Mouse (Mus musculus): ENCODE data around the gene Tex2. TPM values are rescaled to one million over a fixed set of nuclear protein-coding genes. Genes with fewer than 3 reads are reported as not detected.
A peak's percentile ranks its signal among the peaks of the same experiment; 100 is the strongest.
"Not testable (repeated sequence)": the region's sequence is repeated elsewhere in the genome, so short reads cannot be mapped to it uniquely, and the experiment has no call there.

Gene Tex2
- total RNA-seq, 1 experiment, result 34.4 TPM

- Histone ChIP-seq H3K9me3 (ENCODE audit: control insufficient read depth, insufficient read depth, low read depth, low read length) (no peaks in the 10 kb centered on the region), H3K27ac (ENCODE audit: insufficient read depth, low read depth, low read length, poor library complexity, severe bottlenecking) (no peak overlapping the region), H3K4me1 (ENCODE audit: control insufficient read depth in 2 of 2, insufficient read depth in 2 of 2, low read length in 2 of 2, poor library complexity in 1 of 2) (peaks cover 7 to 19% of the 10 kb centered on the region in 2 experiments; a peak in 3 of 4 replicates), H3K4me3 (ENCODE audit: insufficient read depth in 1 of 2, low read depth in 1 of 2, low read length in 2 of 2, poor library complexity in 1 of 2, severe bottlenecking in 1 of 2) (no peak overlapping the region), H3K36me3 (ENCODE audit: control insufficient read depth, insufficient read depth, low read length, poor library complexity, severe bottlenecking) (no peaks in the 10 kb centered on the region), H3K9ac (ENCODE audit: insufficient read depth, low read depth, low read length, poor library complexity, severe bottlenecking) (no peak overlapping the region)
- TF ChIP-seq ZC3H11A (IDR thresholded peaks at IDR 0.05; ENCODE audit: borderline replicate concordance, low read depth, low read length), result no peak
- DNase-seq (ENCODE audit: low read depth, low spot score), result no peak
- in situ Hi-C loops (cut with MboI; ENCODE audit: low sequenced_read_pairs in 2 of 2, unreplicated experiment in 2 of 2), result no loop called here
Observed at GRCm38 (mm10) chr11:106579957-106580356, 33.3 kb downstream of the Tex2 start.

- Histone ChIP-seq H3K4me3 (ENCODE audit: insufficient read depth in 1 of 2, low read depth in 1 of 2, low read length in 2 of 2, poor library complexity in 1 of 2, severe bottlenecking in 1 of 2) (no peak overlapping the region), H3K9ac (ENCODE audit: insufficient read depth, low read depth, low read length, poor library complexity, severe bottlenecking) (no peak overlapping the region)
- in situ Hi-C loops (cut with MboI; ENCODE audit: low sequenced_read_pairs in 2 of 2, unreplicated experiment in 2 of 2), result no loop called here
Observed at GRCm38 (mm10) chr11:106579146-106579545, 34.1 kb downstream of the Tex2 start.

GRCm38 (mm10) chr11:106577624-106578355 lies 35.4 kb downstream of the Tex2 start:
- H3K9ac ChIP-seq (ENCODE audit: insufficient read depth, low read depth, low read length, poor library complexity, severe bottlenecking); in situ Hi-C loops (cut with MboI; ENCODE audit: low sequenced_read_pairs in 2 of 2, unreplicated experiment in 2 of 2); H3K36me3 ChIP-seq (ENCODE audit: control insufficient read depth, insufficient read depth, low read length, poor library complexity, severe bottlenecking); H3K4me3 ChIP-seq (ENCODE audit: insufficient read depth in 1 of 2, low read depth in 1 of 2, low read length in 2 of 2, poor library complexity in 1 of 2, severe bottlenecking in 1 of 2); H3K9me3 ChIP-seq (ENCODE audit: control insufficient read depth, insufficient read depth, low read depth, low read length); DNase-seq (ENCODE audit: low read depth, low spot score); H3K27ac ChIP-seq (ENCODE audit: insufficient read depth, low read depth, low read length, poor library complexity, severe bottlenecking): not testable (repeated sequence)
- peaks cover 18 to 31% of the 10 kb centered on the region in 2 experiments for H3K4me1 ChIP-seq (ENCODE audit: control insufficient read depth in 2 of 2, insufficient read depth in 2 of 2, low read length in 2 of 2, poor library complexity in 1 of 2)

More at GRCm38 (mm10) chr11:106579146-106579545, 34.1 kb downstream of the Tex2 start:
- TF ChIP-seq CHD2 (IDR thresholded peaks at IDR 0.05; ENCODE audit: low read depth, low read length) (no peak), ZNF384 (IDR thresholded peaks at IDR 0.05; ENCODE audit: low read depth, low read length) (no peak), ZC3H11A (IDR thresholded peaks at IDR 0.05; ENCODE audit: borderline replicate concordance, low read depth, low read length) (no peak), HCFC1 (IDR thresholded peaks at IDR 0.05; ENCODE audit: borderline replicate concordance, insufficient read depth, low read length) (no peak), MAFK (IDR thresholded peaks at IDR 0.05; ENCODE audit: insufficient read depth, low read depth, low read length) (no peak)
- no peaks in the 10 kb centered on the region for H3K36me3 ChIP-seq (ENCODE audit: control insufficient read depth, insufficient read depth, low read length, poor library complexity, severe bottlenecking)
- no peak for DNase-seq (ENCODE audit: low read depth, low spot score)
- no peak overlapping the region for H3K27ac ChIP-seq (ENCODE audit: insufficient read depth, low read depth, low read length, poor library complexity, severe bottlenecking)
- peaks cover 14 to 25% of the 10 kb centered on the region in 2 experiments for H3K4me1 ChIP-seq (ENCODE audit: control insufficient read depth in 2 of 2, insufficient read depth in 2 of 2, low read length in 2 of 2, poor library complexity in 1 of 2)
- H3K9me3 ChIP-seq (ENCODE audit: control insufficient read depth, insufficient read depth, low read depth, low read length), result no peaks in the 10 kb centered on the region

- no peak for DNase-seq (ENCODE audit: low read depth, low spot score)
- Histone ChIP-seq H3K9ac (ENCODE audit: insufficient read depth, low read depth, low read length, poor library complexity, severe bottlenecking) (no peak overlapping the region), H3K4me3 (ENCODE audit: insufficient read depth in 1 of 2, low read depth in 1 of 2, low read length in 2 of 2, poor library complexity in 1 of 2, severe bottlenecking in 1 of 2) (no peak overlapping the region), H3K9me3 (ENCODE audit: control insufficient read depth, insufficient read depth, low read depth, low read length) (no peaks in the 10 kb centered on the region), H3K27ac (ENCODE audit: insufficient read depth, low read depth, low read length, poor library complexity, severe bottlenecking) (peak overlapping the region; percentile 94; the same call in 1 of the 2 replicates), H3K4me1 (ENCODE audit: control insufficient read depth in 2 of 2, insufficient read depth in 2 of 2, low read length in 2 of 2, poor library complexity in 1 of 2) (peaks cover 16 to 40% of the 10 kb centered on the region in 2 experiments), H3K36me3 (ENCODE audit: control insufficient read depth, insufficient read depth, low read length, poor library complexity, severe bottlenecking) (no peaks in the 10 kb centered on the region)
- TF ChIP-seq CHD2 (IDR thresholded peaks at IDR 0.05; ENCODE audit: low read depth, low read length) (no peak), ZC3H11A (IDR thresholded peaks at IDR 0.05; ENCODE audit: borderline replicate concordance, low read depth, low read length) (no peak), ZNF384 (IDR thresholded peaks at IDR 0.05; ENCODE audit: low read depth, low read length) (no peak), MAFK (IDR thresholded peaks at IDR 0.05; ENCODE audit: insufficient read depth, low read depth, low read length) (no peak), HCFC1 (IDR thresholded peaks at IDR 0.05; ENCODE audit: borderline replicate concordance, insufficient read depth, low read length) (no peak)
- in situ Hi-C loops (cut with MboI; ENCODE audit: low sequenced_read_pairs in 2 of 2, unreplicated experiment in 2 of 2), result no loop called here
Observed at GRCm38 (mm10) chr11:106574456-106574855, 38.8 kb downstream of the Tex2 start.
